Mouse (Mus musculus): Measurements from ENCODE around the gene Usp6nl. TPM values are rescaled to one million over a fixed set of nuclear protein-coding genes. Genes with fewer than 3 reads are reported as not detected.
A peak's percentile ranks its signal among the peaks of the same experiment; 100 is the strongest.

Gene Usp6nl
- total RNA-seq, 2 experiments from 2014 or later: 20.3 to 20.6 TPM

- DNase-seq: no peak
Measured at GRCm38 (mm10) chr2:6333570-6333969, 11.1 kb downstream of the Usp6nl start.

- no peak for DNase-seq
Measured at GRCm38 (mm10) chr2:6334011-6334410, 11.5 kb downstream of the Usp6nl start.

- no peak for DNase-seq
Measured at GRCm38 (mm10) chr2:6335032-6335735, 12.7 kb downstream of the Usp6nl start.

GRCm38 (mm10) chr2:6336013-6336412, 13.5 kb downstream of the Usp6nl start:
- no peak for DNase-seq

- no peak for DNase-seq
Measured at GRCm38 (mm10) chr2:6336649-6337048, 14.2 kb downstream of the Usp6nl start.

- DNase-seq: no peak
Measured at GRCm38 (mm10) chr2:6337436-6337835, 15.0 kb downstream of the Usp6nl start.

- DNase-seq: peak; percentile 33
Measured at GRCm38 (mm10) chr2:6338031-6338629, 15.7 kb downstream of the Usp6nl start.

- DNase-seq: no peak
Measured at GRCm38 (mm10) chr2:6340439-6340838, 18.0 kb downstream of the Usp6nl start.

- DNase-seq: no peak
Measured at GRCm38 (mm10) chr2:6341496-6341895, 19.0 kb downstream of the Usp6nl start.

GRCm38 (mm10) chr2:6349256-6350092, 27.0 kb downstream of the Usp6nl start:
- DNase-seq: peak; percentile 46

- no peak for DNase-seq
Measured at GRCm38 (mm10) chr2:6350164-6350563, 27.7 kb downstream of the Usp6nl start.

GRCm38 (mm10) chr2:6350931-6351695, 28.6 kb downstream of the Usp6nl start:
- no peak for DNase-seq

GRCm38 (mm10) chr2:6352541-6352971, 30.1 kb downstream of the Usp6nl start:
- peak; percentile 13 for DNase-seq

GRCm38 (mm10) chr2:6353060-6353459, 30.6 kb downstream of the Usp6nl start:
- DNase-seq: no peak

- no peak for DNase-seq
Measured at GRCm38 (mm10) chr2:6357306-6357705, 34.8 kb downstream of the Usp6nl start.

GRCm38 (mm10) chr2:6359645-6360044, 37.2 kb downstream of the Usp6nl start:
- DNase-seq: no peak

GRCm38 (mm10) chr2:6363126-6363525, 40.7 kb downstream of the Usp6nl start:
- DNase-seq: no peak

- no peak for DNase-seq
Measured at GRCm38 (mm10) chr2:6363922-6364321, 41.5 kb downstream of the Usp6nl start.

- no peak for DNase-seq
Measured at GRCm38 (mm10) chr2:6366521-6366928, 44.1 kb downstream of the Usp6nl start.

- DNase-seq: no peak
Measured at GRCm38 (mm10) chr2:6366973-6367372, 44.5 kb downstream of the Usp6nl start.

GRCm38 (mm10) chr2:6367497-6367896, 45.0 kb downstream of the Usp6nl start:
- no peak for DNase-seq

- DNase-seq: no peak
Measured at GRCm38 (mm10) chr2:6374216-6374615, 51.7 kb downstream of the Usp6nl start.

- DNase-seq: no peak
Measured at GRCm38 (mm10) chr2:6376071-6376470, 53.6 kb downstream of the Usp6nl start.

All from heart, postnatal 4 days (tissue).